Mouse (Mus musculus) spleen, embryonic (tissue): ENCODE data around the gene Rtn4rl1.

Experiments used
- CTCF ChIA-PET: fragments of 350-600 bp; sonication (Branson Sonifier 250); formaldehyde crosslinking; loops from one replicate; lab custom pipeline; 2022; lab: Charles Lee

The Rtn4rl1 gene

DNA sequence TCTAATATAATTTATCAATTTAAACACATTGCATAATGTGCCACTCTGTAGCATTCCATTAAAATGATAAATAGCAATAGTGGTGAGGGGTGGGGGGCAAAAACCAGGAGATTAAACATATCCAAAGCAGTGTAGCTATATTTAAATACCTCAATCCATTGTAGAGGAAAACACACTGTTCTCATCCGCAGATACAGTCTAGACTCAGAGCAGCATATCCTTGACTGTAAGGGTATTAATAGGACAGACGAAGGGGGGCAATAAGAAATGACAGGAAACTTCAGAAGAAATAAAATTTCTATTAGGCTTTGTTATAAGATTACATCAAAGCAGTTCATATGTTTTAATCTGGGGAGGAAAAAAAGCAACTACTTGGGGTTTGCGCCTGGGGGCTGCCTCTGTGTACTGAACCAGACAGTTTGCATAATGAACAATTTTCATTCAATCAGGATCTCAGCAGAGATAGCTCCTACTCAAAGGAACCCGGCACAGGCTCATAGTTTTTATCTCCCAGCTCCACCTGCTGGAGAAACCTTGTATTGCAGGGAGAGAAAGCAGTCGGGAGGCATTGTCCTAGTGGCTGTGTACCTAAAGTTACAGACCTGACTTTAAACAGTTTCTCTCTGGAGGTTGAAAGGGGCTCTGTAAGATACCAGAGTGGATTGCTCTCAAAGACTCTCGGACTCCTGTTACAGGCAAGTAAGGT, 97.1 kb downstream of the Rtn4rl1 start:
- CTCF ChIA-PET = interaction anchor here (0.9 to 1.3 kb wide), 4 partner anchors 17 to 111 kb away, joined by 3 read pairs; no protein-coding TSS in a partner anchor

DNA sequence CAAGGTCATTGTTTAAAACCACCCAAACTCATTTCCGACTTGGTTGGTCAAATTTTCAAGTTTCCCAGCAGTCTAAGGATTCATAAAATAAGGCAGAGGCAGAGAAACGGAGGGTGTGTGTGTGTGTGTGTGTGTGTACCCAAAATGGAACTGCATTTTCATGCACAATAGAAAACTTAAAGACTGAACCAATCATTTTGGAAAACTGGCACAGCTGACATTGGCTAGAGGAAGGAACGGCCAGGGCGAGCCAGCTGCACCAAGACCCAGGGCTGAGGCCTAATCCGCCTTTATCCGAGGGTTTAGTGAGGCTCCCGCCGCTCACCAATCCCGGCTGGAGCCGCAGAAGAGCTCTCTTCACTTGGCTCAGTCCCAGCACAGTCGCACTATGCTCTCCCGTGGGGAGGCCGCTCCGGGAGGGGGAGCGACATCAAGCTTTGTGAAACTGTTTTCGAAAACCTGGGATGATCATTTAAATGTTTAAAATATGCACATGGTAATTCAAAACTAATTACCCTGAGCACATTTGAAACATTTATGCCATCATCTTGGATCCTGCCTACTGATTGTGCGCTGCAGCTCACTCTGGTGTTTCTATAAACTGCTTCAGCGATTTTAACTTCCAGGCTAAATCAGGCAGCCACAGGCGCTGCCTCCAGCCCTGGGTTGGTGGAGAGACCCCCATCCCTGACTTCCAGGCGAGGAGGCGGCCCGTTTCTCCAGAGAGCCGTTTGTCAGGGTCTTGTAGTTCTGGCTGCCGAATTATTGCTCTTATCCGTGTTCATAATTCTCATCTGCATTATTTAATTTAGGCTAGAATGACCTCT, 98.0 kb downstream of the Rtn4rl1 start:
- CTCF ChIA-PET = interaction anchor here (0.9 to 1.3 kb wide), 2 partner anchors 18 to 112 kb away, joined by 3 read pairs; no protein-coding TSS in a partner anchor

DNA sequence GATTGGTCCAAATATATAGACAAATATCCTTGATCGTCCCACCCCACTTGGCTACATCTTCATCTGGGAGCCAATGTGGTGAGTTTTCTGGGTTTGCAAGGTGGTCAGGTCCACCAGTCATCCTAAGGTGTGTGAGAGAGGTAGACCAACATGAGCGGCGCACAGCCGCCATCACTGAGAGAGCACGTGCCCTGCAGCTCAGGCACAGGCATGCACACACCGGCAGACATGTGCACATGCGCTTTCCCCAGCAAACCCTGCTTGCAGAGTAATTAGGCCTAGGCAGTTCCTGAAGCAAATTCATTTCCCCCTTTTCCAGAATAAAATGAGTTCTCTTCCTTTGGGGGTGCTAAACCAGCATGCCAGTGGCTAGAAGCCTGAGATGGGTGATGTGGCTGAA, 98.7 kb downstream of the Rtn4rl1 start:
- CTCF ChIA-PET = interaction anchor here (0.6 kb wide), 1 partner anchor 79 kb away, joined by 3 read pairs; no protein-coding TSS in a partner anchor

DNA sequence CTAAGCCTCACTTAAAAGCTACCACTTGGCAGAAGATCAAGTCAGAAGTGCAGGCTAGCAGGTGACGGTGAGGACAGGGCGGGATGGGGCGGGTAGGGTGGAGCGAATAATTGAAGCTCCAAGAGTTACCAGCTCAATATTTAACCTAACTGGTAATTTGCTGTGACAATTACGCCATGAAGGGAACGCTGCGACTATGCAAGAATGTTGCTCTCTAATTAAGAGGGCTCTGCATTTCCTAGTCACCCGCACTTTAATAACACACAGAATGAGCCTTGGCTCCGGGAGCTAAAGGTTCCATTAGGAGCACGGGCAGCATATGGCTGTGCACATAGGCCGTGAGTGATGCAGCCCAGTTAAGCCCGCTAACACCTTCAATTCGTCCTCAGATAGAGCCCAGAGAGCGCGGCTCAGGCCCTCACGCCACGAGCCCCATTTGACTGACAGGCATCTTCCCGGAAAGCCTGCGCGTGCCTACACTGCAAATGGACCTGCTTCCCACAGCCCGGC, 100.3 kb downstream of the Rtn4rl1 start:
- CTCF ChIA-PET = interaction anchor here (0.6 kb wide), 1 partner anchor 465 kb away, joined by 7 read pairs; no protein-coding TSS in a partner anchor

DNA sequence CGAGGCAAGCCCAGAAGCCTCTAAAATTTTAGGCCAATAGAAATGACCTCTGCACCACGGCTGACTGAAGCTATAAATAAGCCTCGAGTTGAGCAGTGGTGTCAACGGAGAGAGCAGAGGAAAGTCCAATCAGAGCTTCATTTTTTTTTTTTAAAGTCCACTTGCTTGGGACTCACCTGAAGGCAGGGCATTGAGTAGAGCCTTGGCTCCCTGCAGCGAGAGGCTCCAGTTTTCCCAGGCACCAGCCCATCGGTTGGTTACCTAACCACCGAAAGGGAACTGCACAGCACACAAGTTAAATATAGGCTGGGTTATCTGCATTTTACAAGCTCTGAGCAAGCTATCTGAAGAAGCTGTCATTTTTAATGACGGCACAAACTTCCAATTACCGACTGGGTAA, 101.3 kb downstream of the Rtn4rl1 start:
- CTCF ChIA-PET = interaction anchor here (0.5 to 0.7 kb wide), 2 partner anchors 13 to 98 kb away, joined by 3 to 4 read pairs; no protein-coding TSS in a partner anchor

DNA sequence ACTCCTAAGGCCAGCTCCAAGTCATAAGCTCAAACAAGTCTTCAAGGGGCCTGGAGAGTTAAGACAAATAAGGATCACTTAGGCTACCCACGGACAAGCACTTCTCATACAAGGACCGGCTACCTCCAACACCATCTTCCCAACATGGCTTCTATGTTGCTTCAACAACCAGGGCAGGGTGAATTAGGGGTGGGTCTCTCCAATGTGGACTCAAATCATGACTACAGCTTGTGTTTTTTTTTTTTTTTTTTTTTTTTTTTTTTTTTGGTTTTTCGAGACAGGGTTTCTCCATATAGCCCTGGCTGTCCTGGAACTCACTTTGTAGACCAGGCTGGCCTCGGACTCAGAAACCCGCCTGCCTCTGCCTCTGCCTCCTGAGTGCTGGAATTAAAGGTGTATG, 102.0 kb downstream of the Rtn4rl1 start:
- CTCF ChIA-PET = interaction anchor here (0.7 kb wide), 1 partner anchor 13 kb away, joined by 4 read pairs; no protein-coding TSS in a partner anchor

DNA sequence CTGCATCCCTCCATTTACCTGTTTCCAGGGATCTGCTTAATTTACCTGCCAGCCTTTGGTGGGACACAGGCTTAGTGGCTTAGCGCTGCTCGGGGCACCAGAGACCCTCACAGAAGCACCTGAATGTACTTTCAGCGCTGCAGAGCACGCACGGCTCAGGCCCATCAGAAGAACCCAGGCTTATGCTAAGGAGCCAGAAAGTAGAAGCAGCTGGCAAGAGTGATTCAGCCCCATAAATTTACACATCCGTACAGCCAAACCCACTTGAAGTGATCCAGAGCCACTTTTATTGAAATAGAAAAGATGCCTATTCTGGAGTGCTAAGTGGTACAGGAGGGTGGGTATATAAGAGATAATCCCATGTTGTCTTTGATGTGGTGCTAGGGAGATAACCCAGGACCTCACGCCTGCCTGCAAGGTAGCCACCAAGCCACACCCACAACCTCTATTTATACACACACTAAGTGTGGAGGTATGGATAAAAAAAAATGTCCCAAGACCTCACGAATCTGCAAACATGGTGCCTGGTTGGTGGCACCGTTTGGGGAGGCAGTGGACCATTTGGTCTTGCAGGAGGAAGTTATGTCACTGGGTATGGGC, 102.9 kb downstream of the Rtn4rl1 start:
- CTCF ChIA-PET = no interaction called here

DNA sequence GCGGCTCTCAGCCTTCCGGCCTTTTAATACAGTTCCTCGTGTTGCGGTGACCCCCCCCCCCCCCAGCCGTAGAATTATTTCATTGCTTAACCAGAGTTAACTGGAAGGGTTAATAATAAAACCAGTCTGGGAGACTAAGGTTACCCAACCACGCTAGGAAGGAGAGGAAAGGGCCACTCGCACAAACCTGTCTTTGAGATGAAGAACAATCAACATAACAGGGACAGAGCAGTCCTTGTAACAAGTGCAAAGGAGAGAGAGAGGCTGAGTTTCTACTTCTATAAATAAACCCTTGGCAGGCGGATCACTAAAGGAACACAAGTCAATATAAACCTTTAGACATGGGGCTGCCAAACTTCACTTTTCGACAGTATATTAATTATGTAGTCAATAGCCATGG, 104.0 kb downstream of the Rtn4rl1 start:
- CTCF ChIA-PET = no interaction called here

DNA sequence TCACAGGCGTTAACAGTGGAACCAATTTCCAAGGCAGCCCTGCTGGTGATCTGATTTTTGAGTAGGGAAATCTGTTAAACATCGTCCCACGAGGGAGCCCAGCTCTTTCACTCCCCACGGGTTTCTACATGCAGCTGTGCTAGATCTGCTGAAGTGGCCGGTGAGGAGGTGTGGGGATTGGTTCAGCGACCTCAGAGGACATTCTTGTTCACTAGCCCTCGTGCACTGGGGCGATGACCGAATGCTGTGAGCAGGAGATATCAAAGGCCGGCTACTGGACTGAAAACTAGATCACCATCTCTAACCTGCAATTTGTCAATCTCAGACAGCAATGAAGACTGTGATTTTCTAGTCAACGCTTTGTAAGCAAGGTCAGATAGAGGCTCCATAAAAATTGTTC, 104.9 kb downstream of the Rtn4rl1 start:
- CTCF ChIA-PET = no interaction called here

DNA sequence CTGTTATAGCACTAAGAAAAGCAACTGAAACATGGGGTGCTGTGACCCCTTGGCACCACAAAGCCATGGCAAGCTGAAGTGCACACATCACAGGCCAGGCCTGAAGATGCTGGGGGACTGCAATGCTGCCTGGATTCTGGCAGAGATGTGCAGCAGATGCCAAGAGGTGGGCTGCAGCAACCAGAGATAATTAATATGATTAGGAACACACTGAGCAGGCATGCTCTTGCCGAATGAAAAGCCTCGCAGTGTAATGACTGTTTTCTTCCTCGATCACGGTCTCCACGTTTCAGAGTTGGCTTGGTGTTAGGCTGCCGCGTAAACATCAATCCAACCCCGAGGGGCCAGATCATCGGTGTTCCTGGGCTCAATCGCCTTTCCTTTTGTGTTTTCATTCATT, 106.2 kb downstream of the Rtn4rl1 start:
- CTCF ChIA-PET = no interaction called here

DNA sequence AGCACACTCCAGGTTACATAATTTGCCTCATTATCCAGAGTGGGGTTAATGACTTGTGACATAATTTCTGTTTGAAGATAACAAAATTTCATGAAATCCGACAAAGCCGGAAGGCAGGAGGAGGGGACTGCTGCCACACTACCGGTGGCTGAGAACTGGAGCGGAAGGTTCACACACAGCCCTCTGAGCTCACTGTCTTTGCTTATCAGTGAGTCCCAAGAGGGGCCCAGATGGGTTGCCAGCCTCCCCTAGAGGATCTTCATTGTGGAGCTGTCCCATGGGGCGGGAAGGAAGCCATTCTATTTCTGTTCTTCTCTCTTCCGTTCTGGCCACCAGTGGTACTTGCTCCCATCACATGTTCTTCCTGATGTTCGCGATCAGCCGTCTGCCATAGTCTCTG, 107.4 kb downstream of the Rtn4rl1 start:
- CTCF ChIA-PET = interaction anchor here (0.6 kb wide), 1 partner anchor 21 kb away, joined by 3 read pairs; no protein-coding TSS in a partner anchor

DNA sequence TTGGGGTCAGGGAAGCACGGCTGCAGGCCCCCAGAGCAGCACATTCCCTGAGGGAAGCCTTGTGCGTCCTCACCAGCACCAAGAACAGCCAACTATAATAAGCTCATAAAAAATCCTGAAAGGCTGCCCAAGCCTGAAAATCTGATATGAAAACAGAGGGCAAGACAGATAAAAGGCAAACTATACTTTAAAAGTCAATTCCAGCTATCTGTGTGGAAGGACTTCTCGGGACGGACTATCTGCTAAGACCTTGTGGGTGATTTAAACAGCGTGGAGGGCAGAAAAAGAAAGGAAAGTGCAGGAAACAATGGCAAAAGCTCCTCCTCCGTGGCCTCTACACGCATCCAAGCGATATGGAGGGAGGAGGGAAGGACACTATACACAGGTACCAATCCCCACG, 111.2 kb downstream of the Rtn4rl1 start:
- CTCF ChIA-PET = interaction anchor here (0.7 to 1.0 kb wide), 2 partner anchors 225 to 913 kb away, joined by 4 read pairs; partner anchors contain the start of genes Dbil5 and Gemin4

DNA sequence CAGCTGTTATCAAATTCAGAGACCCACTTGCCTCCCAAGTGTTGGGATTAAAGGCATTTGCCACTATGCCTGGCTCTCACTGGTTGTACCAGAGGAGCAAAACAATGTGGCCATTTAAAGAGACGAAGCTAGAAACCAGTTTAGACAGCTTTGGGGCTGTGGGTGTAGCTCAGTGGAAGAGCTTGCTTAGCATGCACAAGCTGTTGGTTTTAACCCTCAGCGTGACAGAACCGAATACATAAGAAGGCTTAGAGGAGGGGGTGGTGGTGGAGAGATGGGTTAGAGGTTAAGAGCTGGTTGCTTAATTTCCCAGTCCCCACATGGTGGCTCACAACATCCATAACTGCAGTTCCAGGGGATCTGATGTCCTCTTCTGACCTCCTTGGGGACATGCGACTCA, 115.1 kb downstream of the Rtn4rl1 start:
- CTCF ChIA-PET = interaction anchor here (0.6 kb wide), 1 partner anchor 14 kb away, joined by 4 read pairs; no protein-coding TSS in a partner anchor

DNA sequence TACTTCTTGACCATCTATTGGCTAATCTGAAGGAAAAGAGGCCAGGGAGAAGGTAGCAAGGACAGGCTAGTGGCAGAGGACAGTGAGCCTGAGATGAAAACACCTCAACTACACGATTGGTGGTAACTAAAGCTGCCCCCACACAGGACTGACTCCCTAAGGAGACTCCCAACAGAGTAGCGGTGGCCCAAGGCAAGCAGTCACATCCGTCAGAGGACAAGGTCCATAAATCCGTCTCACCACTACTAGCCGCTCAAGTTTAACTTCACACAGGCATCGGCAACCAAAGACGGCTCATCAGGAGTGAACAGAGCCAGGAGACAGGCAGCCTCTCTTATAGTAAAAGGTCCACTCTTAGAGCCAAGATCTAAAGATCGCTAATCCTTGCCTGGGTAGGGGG, 117.2 kb downstream of the Rtn4rl1 start:
- CTCF ChIA-PET = no interaction called here

DNA sequence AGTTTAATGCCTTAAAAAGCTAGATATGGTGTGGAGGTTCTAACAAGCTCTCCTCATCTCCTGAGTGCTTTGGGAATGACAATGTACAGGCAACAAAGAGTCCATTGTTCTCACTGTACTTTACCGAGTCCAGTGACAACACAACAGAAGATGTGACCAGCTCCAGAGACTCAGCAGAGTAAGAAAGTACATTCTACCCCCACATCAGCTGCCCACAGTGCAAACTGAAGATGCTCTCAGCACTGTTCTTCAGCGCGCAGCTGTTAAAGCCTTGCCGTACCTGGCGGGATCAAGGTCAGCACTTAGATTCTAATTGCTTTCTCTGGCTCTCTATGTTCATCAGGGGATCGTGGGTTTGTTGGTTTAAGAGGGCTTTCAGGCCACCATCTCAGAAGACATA, 118.2 kb downstream of the Rtn4rl1 start:
- CTCF ChIA-PET = interaction anchor here (0.7 kb wide), 1 partner anchor 176 kb away, joined by 3 read pairs; no protein-coding TSS in a partner anchor

DNA sequence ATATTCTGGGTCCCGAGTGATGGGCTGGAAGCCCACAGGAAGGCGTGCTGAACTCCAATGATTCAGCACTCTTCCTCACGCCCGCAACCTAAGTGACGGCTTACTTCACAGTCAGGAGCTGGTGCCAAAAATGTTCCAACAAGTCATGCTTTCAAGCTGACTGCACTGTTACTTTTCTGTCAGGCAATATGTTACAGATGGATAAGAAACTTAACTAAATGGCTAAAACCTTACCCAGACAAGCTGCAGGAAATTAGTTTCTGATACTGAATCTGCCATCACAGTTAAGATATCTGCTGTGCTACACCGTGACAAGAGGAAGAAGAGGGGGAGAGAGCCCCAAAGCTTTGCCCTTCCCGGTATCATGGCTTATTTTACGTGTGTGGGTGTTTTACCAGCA, 120.3 kb downstream of the Rtn4rl1 start:
- CTCF ChIA-PET = no interaction called here
